Mouse (Mus musculus) heart, adult 2 months (tissue): ENCODE measurements around the gene Igf1. TPM values are rescaled to one million over a fixed set of nuclear protein-coding genes. Genes with fewer than 3 reads are reported as not detected.
A peak's percentile ranks its signal among the peaks of the same experiment; 100 is the strongest.

ENCODE experiments used
- DNase-seq, 2 experiments: peaks; one replicate each; pipeline ENCODE4 v3.0.0; 2021
- H3K27ac ChIP-seq: fragments of 200-600 bp; 2 replicates; pipeline ENCODE4 v1.8.1; 2022
- H3K27me3 ChIP-seq: fragments of 200-500 bp; 2 replicates; pipeline ENCODE4 v1.6.1; 2012; ENCODE audit warnings: mild to moderate bottlenecking, low read length, inconsistent platforms, mixed read lengths; ENCODE audit not compliant: control insufficient read depth, insufficient read depth
- H3K36me3 ChIP-seq: fragments of 200-500 bp; 2 replicates; pipeline ENCODE4 v1.6.1; 2012; ENCODE audit warnings: low read length, inconsistent platforms; ENCODE audit not compliant: control insufficient read depth, insufficient read depth
- H3K4me1 ChIP-seq: fragments of 200-500 bp; 2 replicates; pipeline ENCODE4 v1.6.1; 2011; ENCODE audit warnings: low read length; ENCODE audit not compliant: control insufficient read depth, insufficient read depth
- H3K4me3 ChIP-seq: fragments of 200-600 bp; 2 replicates; pipeline ENCODE4 v1.8.1; 2022
- H3K79me2 ChIP-seq: fragments of 200-500 bp; replicated peaks from 2 replicates; pipeline ENCODE4 v1.6.1; 2012; ENCODE audit warnings: mild to moderate bottlenecking, inconsistent platforms, low read length, moderate library complexity, mixed read lengths; ENCODE audit not compliant: control insufficient read depth, insufficient read depth
- H3K9ac ChIP-seq: fragments of 200-500 bp; 2 replicates; pipeline ENCODE4 v1.6.1; 2012; ENCODE audit warnings: low read depth, mild to moderate bottlenecking, control low read depth, inconsistent platforms, low read length, mixed read lengths
- CTCF ChIP-seq: fragments of 200-600 bp; IDR thresholded peaks from 2 replicates; pipeline ENCODE4 v1.8.1; 2022; ENCODE audit warnings: antibody characterized with exemption, mild to moderate bottlenecking, moderate library complexity
- EP300 ChIP-seq: fragments of 200-500 bp; IDR thresholded peaks from 2 replicates; pipeline ENCODE4 v1.6.1; 2011; ENCODE audit warnings: low read depth, low read length, control low read depth; ENCODE audit not compliant: insufficient read depth
- POLR2A ChIP-seq: fragments of 200-500 bp; IDR thresholded peaks from 2 replicates; pipeline ENCODE4 v1.6.1; 2011; ENCODE audit warnings: mild to moderate bottlenecking, low read depth, low read length, control low read depth; ENCODE audit not compliant: insufficient read depth
- WGBS: fragments of 180-500 bp; shearing (Covaris S2); methylation state at CpG from one replicate; pipeline ENCODE4 v1.1.7; 2018; 5-methylcytosine and 5-hydroxymethylcytosine counted together
- intact Hi-C: fragments of 180-260 bp; cut with DNase I; formaldehyde crosslinking; loops from one replicate; pipeline ENCODE4 v1.15.1; 2025
- polyA plus RNA-seq: library from polyadenylated mRNA; depleted of rRNA; stranded (reverse); fragments of >200 nt; gene quantifications from 2 replicates; pipeline ENCODE4 v1.2.3, GENCODE M21; 2012
- total RNA-seq, 2 experiments: library from RNA; stranded (reverse); gene quantifications; 2 replicates each; pipeline ENCODE4 v1.2.3; 2021

The Igf1 gene
- total and polyA plus RNA-seq, 3 experiments: 11.7 to 16.9 (median 15.7) TPM

GRCm38 (mm10) chr10:87880071-87880785 lies 22.2 kb downstream of the Igf1 start:
- 82% methylated on average over 7 of the region's 7 CpGs for WGBS

DNA sequence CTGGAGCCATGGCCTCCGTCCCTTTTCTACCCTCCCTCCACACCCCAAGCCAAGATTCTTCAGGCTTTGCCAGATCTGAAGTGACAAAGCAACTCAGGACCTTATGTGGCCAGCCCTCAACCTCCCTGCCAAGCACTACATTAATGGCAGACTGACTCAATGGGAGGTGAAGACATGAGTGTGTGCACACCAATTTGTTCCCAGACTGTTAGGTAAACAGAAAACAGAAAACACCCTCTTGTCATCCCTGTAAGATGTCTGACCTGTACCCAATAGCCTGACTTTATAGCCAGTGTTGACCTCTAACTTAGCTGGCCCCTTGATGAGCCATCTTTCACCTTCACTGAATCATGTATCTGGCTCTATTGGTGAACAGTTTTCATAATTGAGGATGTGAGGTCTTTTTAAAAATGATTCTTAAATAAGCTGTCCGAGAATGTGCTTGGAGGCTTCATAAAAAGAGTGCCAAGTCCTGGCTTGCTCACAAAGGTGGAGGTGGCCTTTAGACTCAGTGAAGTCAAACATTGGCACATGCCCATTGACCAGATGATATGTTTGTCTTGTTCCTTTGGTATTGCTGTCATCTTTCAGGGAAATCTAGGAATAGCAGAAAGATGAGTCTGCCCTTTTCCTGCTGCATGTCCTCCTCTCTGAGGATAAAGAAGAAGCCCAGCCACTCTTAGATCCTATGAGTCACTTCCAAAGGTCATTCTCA lies 27.4 kb downstream of the Igf1 start:
- TF ChIP-seq POLR2A (no peak), CTCF (no peak), EP300 (no peak)
- WGBS: 74% methylated on average over 2 of the region's 2 CpGs
- H3K27ac ChIP-seq: no peak overlapping the region
- H3K79me2 ChIP-seq: no peaks in the 10 kb centered on the region
- no peaks in the 10 kb centered on the region for H3K36me3 ChIP-seq
- no peak overlapping the region for H3K4me3 ChIP-seq
- no peaks in the 10 kb centered on the region for H3K4me1 ChIP-seq
- H3K27me3 ChIP-seq: no peaks in the 10 kb centered on the region
- intact Hi-C loops: no loop called here
- no peak for DNase-seq
- H3K9ac ChIP-seq: no peak overlapping the region

More at GRCm38 (mm10) chr10:87880071-87880785, 22.2 kb downstream of the Igf1 start:
- Histone ChIP-seq H3K27ac (no peak overlapping the region), H3K9ac (no peak overlapping the region), H3K36me3 (no peaks in the 10 kb centered on the region), H3K4me3 (no peak overlapping the region), H3K4me1 (no peaks in the 10 kb centered on the region; the same call in 1 of the 2 replicates), H3K27me3 (no peaks in the 10 kb centered on the region), H3K79me2 (no peaks in the 10 kb centered on the region)
- TF ChIP-seq POLR2A: no peak
- TF ChIP-seq CTCF: no peak
- TF ChIP-seq EP300: no peak
- intact Hi-C loops: no loop called here
- no peak for DNase-seq

DNA sequence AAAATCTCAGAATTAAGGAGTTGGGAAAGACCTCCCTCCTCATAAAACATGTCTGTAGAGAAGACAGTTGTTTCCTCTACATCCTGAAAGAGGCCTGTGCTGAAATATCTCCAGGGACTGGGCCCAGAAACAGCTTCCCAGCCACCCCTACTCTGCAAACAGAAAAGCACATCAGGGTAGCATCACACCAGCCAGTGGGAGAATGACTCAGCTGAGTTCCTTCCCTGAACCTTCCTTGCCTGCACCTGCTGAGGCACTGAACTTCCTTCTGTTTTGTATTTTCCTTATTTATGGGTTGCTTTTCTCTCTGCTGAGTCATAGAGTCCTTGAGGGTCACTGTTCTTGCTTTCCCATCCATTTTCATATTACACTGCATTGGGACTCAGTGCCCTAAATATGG lies 31.8 kb downstream of the Igf1 start:
- no peak overlapping the region for H3K9ac ChIP-seq
- TF ChIP-seq CTCF: no peak
- no peak for TF ChIP-seq EP300
- TF ChIP-seq POLR2A: no peak
- DNase-seq: no peak
- no peak overlapping the region for H3K4me3 ChIP-seq
- no peaks in the 10 kb centered on the region for H3K27me3 ChIP-seq
- H3K4me1 ChIP-seq: peaks cover 6% of the 10 kb centered on the region
- H3K79me2 ChIP-seq: no peaks in the 10 kb centered on the region
- H3K27ac ChIP-seq: no peak overlapping the region
- intact Hi-C loops: no loop called here
- H3K36me3 ChIP-seq: no peaks in the 10 kb centered on the region

GRCm38 (mm10) chr10:87892256-87892655 lies 34.2 kb downstream of the Igf1 start:
- Histone ChIP-seq H3K9ac (no peak overlapping the region), H3K36me3 (no peaks in the 10 kb centered on the region), H3K4me3 (no peak overlapping the region), H3K4me1 (peaks cover 6% of the 10 kb centered on the region), H3K79me2 (no peaks in the 10 kb centered on the region; the same call in 1 of the 2 replicates), H3K27me3 (no peaks in the 10 kb centered on the region), H3K27ac (no peak overlapping the region)
- intact Hi-C loops: no loop called here
- no peak for DNase-seq
- TF ChIP-seq EP300: no peak
- TF ChIP-seq POLR2A: no peak
- no peak for TF ChIP-seq CTCF

GRCm38 (mm10) chr10:87893272-87893671 lies 35.2 kb downstream of the Igf1 start:
- Histone ChIP-seq H3K4me3 (no peak overlapping the region), H3K4me1 (peaks cover 6% of the 10 kb centered on the region), H3K79me2 (no peaks in the 10 kb centered on the region; the same call in 1 of the 2 replicates), H3K27ac (no peak overlapping the region), H3K36me3 (no peaks in the 10 kb centered on the region), H3K27me3 (no peaks in the 10 kb centered on the region), H3K9ac (no peak overlapping the region)
- no peak for TF ChIP-seq EP300
- no peak for TF ChIP-seq POLR2A
- no peak for TF ChIP-seq CTCF
- intact Hi-C loops: no loop called here
- DNase-seq: peak in 1 of 2 experiments; percentile 12
- 52% methylated on average over 1 of the region's 1 CpGs for WGBS

DNA sequence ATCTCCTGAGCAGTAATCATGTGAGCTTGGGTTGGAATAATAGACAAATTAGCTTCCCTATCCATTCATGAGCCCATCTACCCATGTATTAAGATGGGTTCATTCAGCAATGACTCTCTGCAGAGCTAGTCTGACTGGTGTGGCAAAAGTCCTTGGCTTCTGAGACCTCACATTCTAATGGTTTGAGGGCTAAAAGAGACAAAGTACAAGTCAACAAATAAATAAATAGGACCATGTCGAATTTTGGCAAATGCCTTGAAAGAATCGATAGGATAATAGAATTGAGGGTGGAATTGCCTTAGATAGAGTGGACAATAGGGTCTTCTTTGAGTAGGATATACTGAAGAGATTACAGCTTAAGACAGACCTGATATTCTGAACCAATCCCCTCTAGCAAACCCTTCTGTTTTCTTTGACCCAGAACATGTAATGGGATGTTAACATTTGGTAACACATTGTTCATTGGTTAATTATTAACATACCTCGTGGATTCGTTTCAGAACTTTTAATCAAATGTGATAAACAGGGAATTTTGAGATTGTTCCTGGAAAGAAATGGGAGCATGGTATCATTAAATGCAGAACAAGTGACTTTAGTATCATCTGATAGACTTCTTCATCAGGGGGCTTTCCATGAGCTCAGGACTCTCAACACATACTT lies 36.5 kb downstream of the Igf1 start:
- Histone ChIP-seq H3K27me3 (no peaks in the 10 kb centered on the region), H3K27ac (no peak overlapping the region), H3K79me2 (no peaks in the 10 kb centered on the region; the same call in 1 of the 2 replicates), H3K9ac (no peak overlapping the region), H3K4me3 (no peak overlapping the region), H3K36me3 (no peaks in the 10 kb centered on the region), H3K4me1 (peaks cover 6% of the 10 kb centered on the region)
- TF ChIP-seq POLR2A (no peak), CTCF (no peak), EP300 (no peak)
- no peak for DNase-seq
- WGBS: 89% methylated on average over 4 of the region's 4 CpGs
- intact Hi-C loops: no loop called here
